Comparison of ENCODE assay signal across 17 mouse cellular contexts in genomic region chr5:140999178-140999672, GRCm38 (mm10).
"Had no signal": no experiment of that assay in that cellular context is flagged by ENCODE, and none has a peak within 500 bp of the region (broad histone marks: within the 10 kb centered on the region; RNA-seq: fewer than 3 reads in every experiment).

No protein-coding gene starts in this region.

- ATAC-seq: intestine, postnatal 0 days; lung, postnatal 0 days had no signal

- H3K27me3 ChIP-seq: liver, embryonic 15.5 days; neural tube, embryonic 13.5 days had no signal

- H3K9me3 ChIP-seq: limb, embryonic 10.5 days; liver, embryonic 15.5 days; midbrain, embryonic 10.5 days; neural tube, embryonic 13.5 days had no signal

- H3K4me2 ChIP-seq: liver, embryonic 11.5 days; liver, embryonic 15.5 days; neural tube, embryonic 13.5 days had no signal

- H3K9ac ChIP-seq: liver, embryonic 15.5 days; neural tube, embryonic 13.5 days had no signal

- H3K4me1 ChIP-seq: midbrain, embryonic 10.5 days; neural tube, embryonic 13.5 days had no signal

- H3K4me3 ChIP-seq: left cerebral cortex, adult 2 months; limb, embryonic 10.5 days; liver, embryonic 15.5 days; midbrain, embryonic 10.5 days; myocyte; neural tube, embryonic 13.5 days had no signal

- DNase-seq: kidney, adult 9 months; kidney, postnatal 4 days; lung, adult 2 months; lung, postnatal 36 days; midbrain, embryonic 14.5 days; retina, postnatal 1 day; thymus, postnatal 14 days had no signal

- H3K36me3 ChIP-seq: limb, embryonic 10.5 days; liver, embryonic 15.5 days; midbrain, embryonic 10.5 days; neural tube, embryonic 13.5 days had no signal

- H3K27ac ChIP-seq: kidney, postnatal 0 days; left cerebral cortex, adult 2 months; limb, embryonic 10.5 days; liver, embryonic 15.5 days; midbrain, embryonic 10.5 days; neural tube, embryonic 13.5 days had no signal
